In the genomic region with DNA sequence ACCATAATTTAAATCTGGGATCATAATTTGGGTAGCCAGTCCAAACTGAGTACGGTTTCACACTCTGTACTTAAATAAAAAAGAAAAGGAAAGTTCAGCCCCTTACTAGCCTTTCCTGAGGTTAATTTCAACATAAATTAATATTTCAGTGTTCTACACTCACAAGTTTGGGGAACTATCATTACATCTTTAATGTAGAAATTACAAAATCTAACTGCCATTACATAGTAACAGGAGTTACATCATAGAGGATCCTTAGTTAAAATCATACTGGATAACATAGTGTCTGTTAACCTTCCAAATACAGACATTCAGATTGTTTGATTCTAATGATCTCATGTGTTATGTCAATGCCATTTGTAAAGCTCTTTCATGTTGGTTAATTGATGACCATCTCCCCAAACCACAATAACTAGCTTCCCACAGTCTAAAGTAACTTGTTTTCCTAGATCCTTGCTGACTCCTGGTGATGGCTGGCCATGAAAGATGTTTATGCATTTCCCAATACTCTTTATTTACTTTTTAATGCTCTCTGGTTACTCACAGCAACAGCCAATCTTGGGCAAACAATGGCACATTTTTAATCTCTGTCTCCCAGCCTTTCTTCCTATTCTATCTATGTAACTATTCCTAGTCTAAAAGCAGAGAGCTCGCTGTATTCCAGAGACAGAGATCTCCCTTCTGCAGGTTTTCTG, we compare ENCODE assay signal across 19 mouse cellular contexts.
DNase-seq lines count a peak whose midpoint lies in the region; ATAC-seq lines count a peak whose summit lies in the region.
"Had no signal": no experiment of that assay in that cellular context is flagged by ENCODE, and none has a peak within 500 bp of the region (broad histone marks: within the 10 kb centered on the region; RNA-seq: fewer than 3 reads in every experiment).

No protein-coding gene starts in this region.

- peak; percentile 6 for DNase-seq in 416B (ENCODE audit: low read depth)
- no peak for DNase-seq in adrenal gland, postnatal 4 days (ENCODE audit: low spot score in 2 of 2)
- DNase-seq: adrenal gland, adult 2 months; adrenal gland, postnatal 10 days; adrenal gland, postnatal 25 days; B cell, adult 2 months; cerebellum, adult 11-12 months; cerebellum, adult 2 months; cerebellum, adult 9-10 months; cerebellum, postnatal 10 days; cerebellum, postnatal 25 days; forebrain, postnatal 0 days had no signal

- peak; percentile 93 for ATAC-seq in granulocyte monocyte progenitor cell, adult 5-6 weeks (replicated peaks; ENCODE audit: poor library complexity, severe bottlenecking)
- peak; percentile 90 for ATAC-seq in megakaryocyte progenitor cell, adult 5-6 weeks (replicated peaks; ENCODE audit: poor library complexity)
- no peak for ATAC-seq in activated CD4-positive, CD25-positive, alpha-beta regulatory T cell, adult 4 months
- ATAC-seq: CD4-positive, CD25-positive, alpha-beta regulatory T cell, adult 4 months; forebrain, embryonic 13.5 days; forebrain, embryonic 15.5 days; forebrain, postnatal 0 days; Patski had no signal
